Mouse (Mus musculus): ENCODE results near the gene Med13l. TPM values are rescaled to one million over a fixed set of nuclear protein-coding genes. Genes with fewer than 3 reads are reported as not detected.

Gene Med13l
- total RNA-seq, 2 experiments from 2014 or later: 21.5 to 25.6 TPM

DNA sequence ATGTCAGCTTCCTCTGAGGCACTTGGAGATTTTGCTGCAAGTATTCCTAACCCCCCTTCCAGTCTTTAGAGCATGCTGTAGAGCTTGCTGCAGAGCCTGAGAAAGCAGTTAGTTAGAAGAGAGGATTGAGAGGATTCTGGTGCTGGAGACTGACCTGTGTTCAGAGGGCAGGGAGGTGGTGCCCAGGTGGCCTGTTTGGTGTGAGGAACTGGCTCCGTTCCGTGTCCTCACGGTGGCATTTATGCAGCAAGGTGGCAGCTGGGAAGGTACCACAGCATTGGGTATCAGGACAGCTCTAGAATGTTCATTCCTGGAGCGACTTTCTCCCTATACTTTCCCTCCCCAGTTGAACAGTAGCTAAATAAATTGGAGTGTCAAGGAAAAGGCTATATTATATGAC lies 125.5 kb downstream of the Med13l start:
- no peak for ATAC-seq (ENCODE audit: poor library complexity, severe bottlenecking)

DNA sequence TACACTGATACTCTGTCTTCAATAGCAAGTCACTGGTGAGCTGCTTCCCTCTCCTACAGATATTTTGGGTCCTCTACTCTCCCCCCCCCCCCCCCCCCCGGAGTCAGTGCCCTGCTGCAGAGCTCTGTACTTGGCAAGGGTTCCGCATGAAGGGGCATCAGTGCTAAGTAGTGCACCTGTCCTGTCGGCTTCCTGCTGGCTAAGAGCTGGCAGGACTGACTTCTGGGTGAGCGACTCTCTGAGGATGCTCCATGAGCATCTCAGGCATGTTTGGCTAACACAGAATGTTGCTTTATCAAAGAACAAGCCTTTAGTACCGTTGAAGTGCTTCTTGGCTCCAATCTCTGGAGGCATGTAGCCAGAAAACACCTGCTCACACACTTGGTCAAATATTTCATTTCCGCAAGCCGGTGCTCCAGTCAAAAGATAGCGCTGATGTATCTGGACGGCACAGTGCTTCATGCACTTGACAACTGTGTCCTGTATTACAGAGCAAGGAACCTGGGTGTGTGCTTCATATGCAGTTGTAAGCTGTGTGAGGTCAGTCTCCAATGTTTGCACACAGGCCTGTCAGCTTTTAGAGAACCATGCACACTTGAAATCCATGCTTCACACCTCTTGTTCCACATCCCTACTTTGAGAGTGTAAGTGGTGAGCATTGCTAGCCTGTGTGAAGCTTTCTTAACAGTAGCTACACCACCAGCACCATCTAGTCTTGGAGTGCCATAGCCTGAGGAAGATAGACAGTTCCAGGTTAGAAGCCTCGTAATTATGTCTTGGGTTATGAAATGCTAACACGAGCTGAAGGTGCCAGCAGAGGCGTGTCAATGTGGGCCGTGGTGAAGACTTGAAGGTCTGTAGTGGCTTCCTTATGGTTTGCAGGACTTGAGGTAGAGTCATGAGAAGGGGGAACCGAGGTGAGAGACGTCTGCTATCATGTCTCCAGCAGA lies 128.7 kb downstream of the Med13l start:
- no peak for ATAC-seq (ENCODE audit: poor library complexity, severe bottlenecking)

DNA sequence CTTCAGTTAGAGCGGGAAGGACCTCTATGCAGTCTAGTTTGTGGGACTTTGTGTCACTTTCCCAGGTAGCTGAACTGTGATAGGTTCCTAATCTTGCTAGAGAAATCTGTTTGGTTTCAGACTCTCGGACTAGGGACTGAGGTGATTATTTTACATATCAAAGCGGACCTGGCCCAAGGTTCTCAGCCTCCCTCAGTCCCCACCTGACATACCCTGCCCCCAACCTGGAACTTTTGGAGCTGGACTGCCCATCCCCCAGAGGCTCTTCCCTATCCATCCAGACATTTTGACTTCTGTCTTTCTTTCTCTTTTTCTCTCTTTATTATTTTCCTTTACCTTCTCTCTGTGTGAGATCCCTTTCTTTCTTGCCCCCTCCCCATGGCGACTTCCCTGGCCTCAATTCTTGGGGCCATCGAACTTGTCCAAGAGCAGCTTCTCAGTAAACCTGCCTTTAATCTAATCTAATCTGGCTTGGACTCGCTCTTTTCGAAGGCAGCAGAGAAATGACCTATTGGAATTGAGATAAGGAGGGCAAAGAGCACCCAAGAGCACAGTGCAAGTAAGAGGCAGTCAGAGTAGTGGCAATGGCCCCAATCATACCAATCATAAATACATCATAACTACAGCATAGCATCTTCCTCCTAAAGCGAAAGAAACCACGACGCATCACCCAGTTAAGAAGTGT lies 130.7 kb downstream of the Med13l start:
- no peak for ATAC-seq (ENCODE audit: poor library complexity, severe bottlenecking)

DNA sequence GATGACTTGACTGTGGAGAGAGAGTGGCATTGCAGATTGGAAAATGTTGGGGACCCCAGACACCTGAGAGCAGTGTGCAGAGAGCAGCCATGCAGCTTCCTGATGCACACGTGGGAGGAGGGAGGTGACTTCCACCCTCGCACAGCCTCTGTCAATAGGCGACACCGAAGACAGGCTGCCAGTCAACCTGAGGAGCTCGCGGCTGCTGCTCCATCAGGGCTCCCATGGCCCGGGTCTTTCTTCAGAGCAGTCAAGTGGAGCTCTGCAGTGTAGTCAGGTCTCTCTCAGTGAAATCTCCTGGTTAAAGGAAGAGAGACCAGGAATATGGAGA lies 131.2 kb downstream of the Med13l start:
- no peak for ATAC-seq (ENCODE audit: poor library complexity, severe bottlenecking)

DNA sequence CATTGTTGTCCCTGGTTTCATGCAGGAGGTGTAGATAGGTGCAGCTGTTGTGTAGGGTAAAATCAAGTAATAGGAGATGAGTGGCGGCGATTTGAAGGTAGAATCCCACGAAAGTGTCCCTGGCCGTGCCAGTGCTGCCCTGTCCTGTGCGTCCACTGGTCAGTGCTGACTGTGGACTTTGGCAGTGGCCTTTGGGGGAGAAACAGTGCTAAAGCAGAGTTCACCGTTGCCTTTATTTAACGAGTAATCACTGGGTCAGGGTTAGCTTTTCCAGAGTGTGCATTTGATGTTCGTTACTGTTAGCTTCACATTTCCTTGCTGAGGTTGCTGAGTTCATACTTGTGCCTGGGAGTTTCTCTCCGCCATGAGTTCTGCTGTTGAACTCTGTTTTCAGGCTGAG lies 133.5 kb downstream of the Med13l start:
- no peak for ATAC-seq (ENCODE audit: poor library complexity, severe bottlenecking)

DNA sequence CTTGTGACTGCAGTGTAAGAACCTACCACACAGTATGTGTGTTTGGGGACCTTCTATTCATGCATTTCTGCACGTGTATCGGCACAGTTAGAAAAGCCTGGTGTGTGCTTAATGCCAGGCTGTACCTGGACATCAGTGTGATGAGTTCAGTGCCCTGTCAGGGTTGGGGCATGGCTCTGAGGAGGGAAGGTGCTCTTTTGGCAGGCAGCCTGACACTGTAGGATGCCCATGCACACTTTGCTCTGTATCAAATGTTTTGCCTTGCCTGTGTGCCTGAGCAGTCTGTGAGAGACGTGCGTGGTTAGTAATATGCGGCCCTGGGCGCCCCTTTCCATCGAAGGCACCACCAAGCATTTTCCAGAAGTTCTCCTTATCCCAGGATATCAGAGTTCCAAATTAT lies 136.6 kb downstream of the Med13l start:
- no peak for ATAC-seq (ENCODE audit: poor library complexity, severe bottlenecking)

DNA sequence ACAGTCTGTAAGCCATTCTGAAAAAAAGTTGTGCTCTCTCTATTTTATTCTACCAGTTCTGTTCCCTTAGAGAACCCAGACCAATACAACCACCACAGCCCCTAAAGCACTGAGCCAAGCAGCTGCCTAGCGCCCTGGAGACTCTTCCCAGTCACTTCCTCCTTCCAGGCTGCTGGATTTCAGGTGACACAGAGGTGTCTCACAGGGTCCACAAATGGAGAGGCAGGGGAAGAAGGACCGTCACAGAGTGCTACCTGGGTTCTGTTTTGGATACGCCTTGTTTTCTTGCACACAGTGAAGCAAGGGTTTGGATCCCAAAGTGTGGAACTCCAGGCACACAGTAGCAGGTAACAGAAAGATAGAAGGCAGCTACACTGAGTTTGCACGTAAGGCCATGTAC lies 140.5 kb downstream of the Med13l start:
- ATAC-seq (ENCODE audit: poor library complexity, severe bottlenecking): no peak

DNA sequence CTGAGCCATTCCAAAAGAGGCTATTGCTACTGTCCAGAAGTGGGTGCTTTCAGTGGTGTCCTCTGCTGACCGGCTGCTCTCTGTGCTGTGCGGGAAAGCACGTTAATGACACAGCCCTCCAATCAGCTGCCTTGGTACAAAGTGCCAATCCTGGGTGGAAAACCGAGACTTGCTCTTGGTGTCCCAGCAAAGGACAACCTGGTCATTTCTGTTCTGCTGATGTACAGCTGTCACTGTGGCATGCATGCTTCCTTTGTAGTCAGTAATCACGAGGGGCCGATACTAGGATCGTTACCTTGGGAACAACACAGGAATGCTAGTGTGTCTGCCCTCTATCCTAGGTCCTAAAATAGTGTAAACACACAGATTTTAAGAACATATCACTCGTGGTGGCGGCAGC lies 142.2 kb downstream of the Med13l start:
- ATAC-seq (ENCODE audit: poor library complexity, severe bottlenecking): no peak

DNA sequence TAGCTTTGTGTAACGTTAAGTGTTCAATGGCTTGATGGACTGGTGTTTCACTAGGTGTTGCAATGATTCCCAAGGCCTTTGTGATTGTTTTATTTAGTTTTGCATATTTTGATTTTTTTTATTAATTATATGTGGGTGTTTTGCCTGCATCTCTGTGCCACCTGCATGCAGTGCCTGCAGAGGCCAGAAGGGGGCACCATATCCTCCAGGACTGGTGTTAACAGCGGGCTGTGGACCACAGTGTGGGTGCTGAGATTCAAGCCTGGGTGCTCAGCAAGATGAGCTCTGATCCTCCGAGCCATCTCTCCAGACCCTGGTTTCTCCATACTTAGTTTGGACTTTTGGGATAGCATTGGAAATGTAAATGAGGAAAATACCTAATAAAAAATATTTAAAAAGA lies 143.7 kb downstream of the Med13l start:
- peak; percentile 60 for ATAC-seq (ENCODE audit: poor library complexity, severe bottlenecking)

DNA sequence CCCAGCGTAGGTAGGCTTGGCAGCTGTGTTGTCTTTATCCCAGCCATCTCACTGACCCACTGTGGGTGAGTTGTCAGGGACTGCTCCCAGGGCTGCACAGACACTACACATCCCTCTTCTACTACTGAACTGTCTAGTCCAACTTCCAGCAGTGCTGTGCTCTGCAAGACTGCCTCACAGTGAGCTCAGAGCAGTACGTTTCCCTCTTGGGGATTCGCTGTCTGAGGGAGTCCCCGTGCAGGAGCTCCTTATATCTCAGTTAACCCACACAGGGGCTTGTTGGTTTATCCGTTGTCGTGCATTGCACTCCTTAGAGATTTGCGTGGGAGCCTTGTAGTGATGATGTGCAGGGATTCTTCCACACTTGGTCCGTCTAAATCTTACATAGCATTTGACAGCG lies 144.5 kb downstream of the Med13l start:
- ATAC-seq (ENCODE audit: poor library complexity, severe bottlenecking): no peak

DNA sequence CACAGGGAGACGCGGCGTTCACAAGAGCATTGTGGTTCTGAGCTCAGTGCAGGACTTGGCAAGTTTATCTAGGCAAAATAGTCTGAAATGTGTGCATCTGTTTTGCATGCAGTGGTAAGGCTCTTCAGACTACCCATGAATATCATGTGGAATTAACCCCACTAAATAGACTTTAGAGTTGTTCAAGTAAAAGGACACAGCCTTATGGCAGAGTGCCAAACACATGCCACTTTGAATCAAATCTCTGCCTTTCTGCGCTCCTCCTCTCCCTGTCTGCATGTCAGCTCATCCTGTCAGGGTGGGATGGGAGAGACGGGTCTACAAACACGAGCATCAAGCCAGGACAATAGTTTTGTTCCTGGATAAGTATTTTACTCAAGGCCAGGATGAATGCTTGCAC lies 145.5 kb downstream of the Med13l start:
- no peak for ATAC-seq (ENCODE audit: poor library complexity, severe bottlenecking)

DNA sequence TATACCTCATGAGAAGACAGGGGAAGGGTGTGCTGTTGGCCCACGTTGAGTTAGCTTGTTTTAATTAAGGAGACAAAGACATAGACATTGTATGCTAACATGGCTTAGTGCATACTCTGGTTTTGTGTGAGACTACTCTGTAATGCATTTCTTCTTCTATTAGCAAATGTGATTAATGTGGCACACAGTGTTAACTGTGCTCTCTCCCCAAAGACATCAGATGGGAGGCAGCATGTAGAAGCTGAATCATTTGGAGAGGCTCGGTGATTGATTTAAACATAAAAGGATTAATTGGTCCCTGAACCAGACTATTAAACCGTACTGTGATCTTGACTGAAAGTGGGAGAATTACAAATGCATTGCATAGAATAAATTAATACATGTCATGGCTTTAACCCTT lies 145.9 kb downstream of the Med13l start:
- ATAC-seq (ENCODE audit: poor library complexity, severe bottlenecking): no peak

DNA sequence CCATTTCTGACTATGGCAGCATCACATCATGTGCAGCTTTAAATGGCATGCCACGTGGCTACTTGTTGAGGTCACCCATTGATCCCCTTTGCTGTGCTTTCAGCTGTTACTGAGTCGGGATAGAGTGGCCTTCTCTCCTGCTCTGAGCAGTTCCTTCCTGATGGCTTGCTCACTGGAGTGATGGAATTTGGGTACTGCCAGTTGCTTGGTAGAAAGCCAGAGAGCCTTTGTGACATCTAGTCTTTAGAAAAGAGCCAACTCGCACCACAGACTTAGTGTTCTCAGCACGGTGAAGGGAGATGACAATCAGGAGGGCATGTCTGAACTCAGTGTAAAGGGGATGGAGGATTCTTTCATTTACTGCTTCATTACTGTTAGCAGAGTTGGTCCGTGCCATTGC lies 147.0 kb downstream of the Med13l start:
- ATAC-seq (ENCODE audit: poor library complexity, severe bottlenecking): no peak

DNA sequence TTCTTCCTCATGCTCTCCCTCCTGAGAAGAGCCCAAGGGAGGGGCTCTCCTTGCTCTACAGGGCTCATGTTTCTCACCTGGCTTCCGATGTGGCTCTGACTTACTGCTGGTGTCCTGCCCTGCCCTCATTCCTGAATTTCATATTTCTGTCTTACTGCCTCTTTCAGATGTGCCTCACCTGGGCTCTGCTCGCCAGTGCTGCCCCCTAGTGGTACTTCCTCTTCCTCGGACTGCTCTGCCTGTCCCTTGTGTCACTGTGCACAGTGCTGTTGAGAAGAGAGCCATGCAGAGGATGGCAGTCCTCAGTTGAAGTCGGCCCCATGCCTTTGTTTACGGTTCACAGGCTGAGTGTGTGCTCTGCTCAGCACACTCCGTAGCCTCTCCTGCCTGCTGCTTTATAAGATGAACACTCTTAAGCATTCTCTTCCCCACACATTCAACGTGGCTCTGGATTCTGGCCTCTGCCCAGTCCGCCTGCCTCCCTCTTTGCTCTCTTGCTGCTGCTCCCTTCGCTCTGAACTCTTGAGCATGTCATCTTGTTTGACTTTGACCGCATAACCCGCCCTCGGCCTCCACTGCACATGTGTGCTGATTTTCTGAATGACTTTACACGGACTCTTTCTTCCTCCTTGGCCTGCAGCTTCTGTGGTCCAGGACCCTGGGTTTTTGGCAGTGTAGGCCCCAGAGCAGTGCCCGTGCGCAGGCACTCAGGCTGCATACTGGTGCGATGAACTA lies 147.9 kb downstream of the Med13l start:
- peak; percentile 68 for ATAC-seq (ENCODE audit: poor library complexity, severe bottlenecking)

DNA sequence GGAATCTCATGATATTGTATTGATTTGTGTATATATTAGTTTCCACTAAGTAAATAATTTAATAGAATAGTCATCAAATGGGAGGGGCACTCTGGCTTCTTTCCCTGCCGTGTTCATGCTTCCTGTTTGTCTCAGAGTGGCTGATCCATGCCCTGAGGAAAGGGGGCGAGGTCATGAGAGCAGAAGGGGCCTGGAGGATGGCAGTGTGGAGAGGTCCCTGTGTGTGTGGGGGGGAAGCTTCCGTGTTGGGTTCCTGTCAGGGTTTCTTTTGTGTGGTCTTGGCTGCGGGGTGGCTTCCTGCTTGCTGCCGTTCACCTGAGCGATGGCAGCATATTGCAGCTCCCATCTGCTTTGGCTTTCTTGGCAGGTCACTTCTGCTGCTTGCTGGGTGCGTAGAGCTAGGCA lies 149.4 kb downstream of the Med13l start:
- ATAC-seq (ENCODE audit: poor library complexity, severe bottlenecking): no peak

DNA sequence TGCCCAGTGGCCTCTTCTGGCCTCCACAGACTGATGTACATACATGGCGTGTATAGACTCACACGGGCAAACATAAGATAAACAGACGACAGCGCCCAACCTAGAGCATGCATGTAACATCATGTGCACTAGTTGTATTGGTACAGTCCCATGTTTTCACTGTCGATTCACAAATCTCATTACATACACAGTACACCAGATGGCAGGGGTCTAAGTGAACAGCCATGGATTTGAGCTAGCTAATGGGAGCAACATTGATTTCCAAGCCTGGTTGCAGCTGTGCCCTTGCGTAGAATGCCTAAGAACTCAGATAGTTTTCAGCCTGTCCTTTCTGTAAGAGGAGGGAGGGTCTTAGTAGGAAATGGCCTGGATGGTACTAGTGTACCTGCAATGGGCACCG lies 155.0 kb downstream of the Med13l start:
- no peak for ATAC-seq (ENCODE audit: poor library complexity, severe bottlenecking)

DNA sequence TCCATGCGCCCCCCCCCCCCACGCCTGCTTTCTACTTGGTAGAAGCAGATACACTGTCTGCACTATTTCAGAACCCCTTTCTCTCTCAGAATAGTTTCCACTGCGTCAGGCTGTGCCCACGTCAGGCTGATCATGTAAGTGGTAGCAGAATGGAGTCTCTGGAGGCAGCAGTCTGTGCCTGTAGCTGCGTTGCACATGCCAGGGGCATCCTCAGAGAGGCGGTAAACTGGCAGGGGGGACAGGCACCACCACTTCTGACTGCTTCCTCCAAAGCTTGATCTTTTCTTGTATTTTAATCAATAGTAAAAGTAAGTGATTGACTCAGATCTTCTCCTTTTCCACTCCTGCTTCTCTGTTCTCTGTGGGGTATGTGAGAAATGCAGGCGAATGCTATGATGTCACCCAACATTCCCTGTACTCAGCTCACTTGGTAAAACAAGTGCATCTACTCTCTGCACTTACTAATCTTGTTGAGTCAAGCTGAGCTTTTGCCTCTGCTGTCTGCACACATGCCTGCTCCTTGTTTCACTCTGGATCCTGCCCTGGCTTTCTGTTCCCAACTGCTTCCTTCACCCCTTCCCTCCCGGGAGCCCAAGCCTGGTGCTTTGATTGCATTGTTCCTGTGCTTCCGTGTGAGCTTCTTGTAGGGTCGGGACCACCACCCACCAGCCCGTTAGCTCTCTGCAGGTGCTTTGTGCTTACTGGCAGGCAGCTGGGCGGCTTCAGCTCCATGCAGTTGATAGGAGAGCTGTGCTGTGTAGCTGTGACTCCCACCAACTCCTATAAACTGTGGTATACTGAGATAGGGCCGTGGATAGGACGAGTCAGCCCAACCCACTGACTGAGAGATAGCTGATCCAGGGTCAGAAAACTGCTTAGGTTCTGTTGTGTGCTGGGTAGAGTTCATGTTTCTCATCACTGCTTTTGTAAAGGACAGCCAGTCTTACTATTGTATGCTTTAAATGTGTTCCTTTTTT lies 156.1 kb downstream of the Med13l start:
- no peak for ATAC-seq (ENCODE audit: poor library complexity, severe bottlenecking)

DNA sequence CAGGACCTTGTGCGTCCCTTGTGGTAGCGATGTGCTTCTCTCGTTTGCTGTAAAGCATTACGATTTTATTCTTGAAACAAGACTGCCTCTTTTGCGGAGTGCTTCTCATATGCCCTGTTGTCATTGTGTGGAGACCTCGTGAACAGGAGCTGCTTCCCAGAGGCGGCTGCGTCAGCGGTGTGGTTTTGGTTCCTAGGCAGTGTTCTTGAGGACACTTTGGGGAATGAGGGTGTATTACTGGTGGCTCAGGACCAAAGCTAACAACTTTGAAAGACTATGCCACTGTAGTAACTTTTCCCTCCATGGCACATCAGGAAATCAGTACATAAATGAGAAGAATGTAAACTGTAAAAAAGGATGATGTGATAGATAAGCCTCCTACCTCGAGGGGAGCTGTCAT lies 157.0 kb downstream of the Med13l start:
- ATAC-seq (ENCODE audit: poor library complexity, severe bottlenecking): no peak

DNA sequence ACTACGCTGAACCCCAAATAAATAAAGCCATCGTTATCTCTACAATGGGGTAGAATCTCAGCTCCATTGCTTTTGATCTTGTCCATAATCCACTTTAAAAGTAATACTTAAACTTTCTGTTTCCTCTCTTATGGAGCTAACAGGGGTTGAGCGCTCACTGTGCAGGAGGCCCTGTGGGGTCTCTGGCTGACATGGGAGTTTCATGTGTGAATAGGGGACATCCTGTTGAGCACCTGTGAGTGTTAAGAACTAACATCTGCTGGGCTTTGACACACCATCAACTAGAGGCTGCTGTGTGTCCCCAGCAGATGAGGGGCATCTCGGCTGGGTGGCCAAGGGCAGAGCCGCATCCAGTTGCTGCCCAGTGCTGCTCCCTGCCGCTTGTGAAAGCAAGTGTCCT lies 157.6 kb downstream of the Med13l start:
- ATAC-seq (ENCODE audit: poor library complexity, severe bottlenecking): no peak

DNA sequence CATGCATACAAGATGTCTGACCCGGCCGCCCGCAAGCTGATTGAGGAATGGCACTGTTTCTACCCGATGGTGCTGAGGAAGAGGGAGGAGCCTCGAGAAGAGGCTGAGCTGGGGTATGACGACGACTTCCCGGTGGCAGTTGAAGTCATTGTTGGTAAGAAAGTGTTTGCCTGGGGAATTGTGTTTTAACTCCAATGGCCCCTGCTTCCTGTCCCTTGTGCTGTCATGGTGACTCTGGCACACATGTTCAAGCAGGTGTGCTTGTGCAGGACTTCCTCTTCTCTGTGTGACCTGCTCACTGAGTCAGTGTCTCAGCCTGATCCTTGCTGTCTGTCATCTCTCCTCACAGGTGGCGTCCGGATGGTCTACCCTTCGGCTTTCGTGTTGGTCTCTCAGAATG lies 160.9 kb downstream of the Med13l start:
- ATAC-seq (ENCODE audit: poor library complexity, severe bottlenecking): no peak

DNA sequence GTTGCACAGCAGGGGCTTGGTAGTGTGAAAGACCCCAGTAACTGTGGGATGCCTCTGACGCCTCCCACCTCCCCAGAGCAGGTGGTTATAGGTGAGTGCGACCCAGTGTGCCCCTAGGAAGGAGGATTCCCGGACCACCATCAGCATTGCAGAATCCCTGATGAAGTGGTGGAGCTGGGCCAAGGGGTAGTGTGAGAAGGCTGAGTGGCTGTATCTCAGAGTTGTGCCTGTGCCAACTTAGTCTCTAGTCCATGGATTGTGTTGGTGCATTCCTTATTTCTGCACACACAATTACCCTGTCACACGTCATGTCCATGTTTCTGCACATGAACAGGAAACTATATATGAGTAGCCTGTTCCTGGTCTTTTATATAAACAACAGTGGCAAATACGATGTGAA lies 161.4 kb downstream of the Med13l start:
- ATAC-seq (ENCODE audit: poor library complexity, severe bottlenecking): no peak

Measured in megakaryocyte, adult 5-6 weeks (primary cell).